18 mouse cellular contexts compared by ENCODE assay signal in genomic region chr16:52263751-52264150, GRCm38 (mm10).
"Had no signal": no experiment of that assay in that cellular context is flagged by ENCODE, and none has a peak within 500 bp of the region (broad histone marks: within the 10 kb centered on the region; RNA-seq: fewer than 3 reads in every experiment).

No protein-coding gene starts in this region.

- H3K4me2 ChIP-seq: lung, embryonic 14.5 days; midbrain, embryonic 12.5 days; neural tube, embryonic 13.5 days; neural tube, embryonic 15.5 days had no signal

- H3K4me1 ChIP-seq: midbrain, embryonic 10.5 days; midbrain, embryonic 12.5 days; neural tube, embryonic 13.5 days; neural tube, embryonic 15.5 days had no signal

- H3K4me3 ChIP-seq: midbrain, embryonic 10.5 days; midbrain, embryonic 12.5 days; myocyte; neural tube, embryonic 13.5 days; neural tube, embryonic 15.5 days had no signal

- DNase-seq: lung, embryonic 14.5 days; lung, postnatal 10 days; lung, postnatal 4 days; midbrain, embryonic 14.5 days; retina, postnatal 1 day; right cerebral cortex, adult 18-20 months; right cerebral cortex, postnatal 25 days; right cerebral cortex, postnatal 4 days; spleen, adult 18-20 months; thymus, adult 18-20 months; thymus, postnatal 14 days; thymus, postnatal 36 days had no signal

- H3K9ac ChIP-seq: lung, embryonic 14.5 days; midbrain, embryonic 12.5 days; neural tube, embryonic 13.5 days; neural tube, embryonic 15.5 days had no signal

- H3K27ac ChIP-seq: midbrain, embryonic 10.5 days; midbrain, embryonic 12.5 days; neural tube, embryonic 13.5 days; neural tube, embryonic 15.5 days had no signal

- H3K36me3 ChIP-seq: midbrain, embryonic 10.5 days; midbrain, embryonic 12.5 days had no signal

- H3K27me3 ChIP-seq: midbrain, embryonic 12.5 days; neural tube, embryonic 13.5 days; neural tube, embryonic 15.5 days had no signal

- H3K9me3 ChIP-seq: midbrain, embryonic 10.5 days; midbrain, embryonic 12.5 days; neural tube, embryonic 13.5 days; neural tube, embryonic 15.5 days had no signal

- ATAC-seq: midbrain, embryonic 16.5 days had no signal
